Mouse (Mus musculus): ENCODE data around the gene Vmn1r91. TPM values are rescaled to one million over a fixed set of nuclear protein-coding genes. Genes with fewer than 3 reads are reported as not detected.
"Not testable (repeated sequence)": the region's sequence is repeated elsewhere in the genome, so short reads cannot be mapped to it uniquely, and the experiment has no call there.

Gene Vmn1r91
- polyA plus RNA-seq (2014; fragmentation: Nextera tagmentation; extraction: Ambion mirVana), result not detected in 2 replicates

DNA sequence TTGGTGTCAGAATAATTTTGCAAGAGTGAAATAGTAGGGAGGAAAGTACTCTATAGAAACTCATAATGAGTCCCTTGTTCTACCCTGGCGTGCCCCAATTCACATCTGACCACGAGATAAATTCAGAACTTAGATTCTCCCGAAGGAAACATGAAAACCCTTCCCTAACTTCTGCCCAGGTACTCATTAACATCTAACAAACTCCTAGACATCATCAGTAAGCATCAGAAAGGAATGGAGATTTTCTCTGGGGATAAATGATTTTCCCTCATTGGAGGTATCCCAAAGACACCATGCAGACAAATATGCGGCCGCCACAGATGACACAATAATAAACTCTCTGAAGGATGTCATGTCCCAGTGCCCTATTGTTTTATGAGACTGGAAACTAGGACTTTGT is at the start of gene Vmn1r91:
Gene Vmn1r91, plus strand, starts transcription at position 301 of the 400 bp plus-strand sequence.
- ATAC-seq (replicated peaks; ENCODE audit: insufficient number of reproducible peaks, low FRiP score, low TSS enrichment); H3K27me3 ChIP-seq (ENCODE audit: control insufficient read depth, insufficient read depth, low read length); H3K4me3 ChIP-seq (ENCODE audit: low read depth, low read length); H3K27ac ChIP-seq (ENCODE audit: low read depth, low read length); H3K4me2 ChIP-seq; H3K9me3 ChIP-seq (replicated peaks; ENCODE audit: control insufficient read depth, low read length); H3K4me1 ChIP-seq (ENCODE audit: control insufficient read depth, insufficient read depth, low read length); H3K36me3 ChIP-seq (ENCODE audit: control insufficient read depth, insufficient read depth, low read length); H3K9ac ChIP-seq (ENCODE audit: low read depth, low read length): not testable (repeated sequence)
- 80% methylated on average over 5 of the region's 5 CpGs for WGBS (ENCODE audit: insufficient replicate concordance)

DNA sequence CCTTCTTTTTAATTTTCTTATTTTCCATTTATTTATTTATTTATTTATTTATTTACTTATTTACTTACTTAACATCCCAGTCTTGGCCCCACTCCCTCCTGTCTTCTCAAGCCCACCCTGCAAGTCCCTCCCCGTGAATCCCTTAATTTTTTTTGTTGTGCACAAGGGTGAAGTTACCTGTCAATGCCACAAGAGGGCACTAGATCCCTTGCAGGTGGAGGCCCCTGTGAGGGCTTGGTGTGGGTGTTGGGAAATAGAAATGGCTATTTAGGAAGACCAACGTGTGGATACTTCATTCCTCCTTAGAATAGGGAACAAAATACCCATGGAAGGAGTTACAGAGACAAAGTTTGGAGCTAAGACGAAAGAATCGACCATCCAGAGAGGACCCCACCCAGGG is 35.4 kb upstream of the Vmn1r91 start:
- H3K4me2 ChIP-seq; H3K9me3 ChIP-seq (replicated peaks; ENCODE audit: control insufficient read depth, low read length); H3K27ac ChIP-seq (ENCODE audit: low read depth, low read length); H3K4me1 ChIP-seq (ENCODE audit: control insufficient read depth, insufficient read depth, low read length); H3K9ac ChIP-seq (ENCODE audit: low read depth, low read length); H3K4me3 ChIP-seq (ENCODE audit: low read depth, low read length); H3K27me3 ChIP-seq (ENCODE audit: control insufficient read depth, insufficient read depth, low read length); ATAC-seq (replicated peaks; ENCODE audit: insufficient number of reproducible peaks, low FRiP score, low TSS enrichment); H3K36me3 ChIP-seq (ENCODE audit: control insufficient read depth, insufficient read depth, low read length): not testable (repeated sequence)
- WGBS (ENCODE audit: insufficient replicate concordance), result 56% methylated on average over 4 of the region's 4 CpGs

GRCm38 (mm10) chr7:20078118-20078517 is 21.4 kb upstream of the Vmn1r91 start:
- H3K36me3 ChIP-seq (ENCODE audit: control insufficient read depth, insufficient read depth, low read length); H3K4me3 ChIP-seq (ENCODE audit: low read depth, low read length); H3K27ac ChIP-seq (ENCODE audit: low read depth, low read length); ATAC-seq (replicated peaks; ENCODE audit: insufficient number of reproducible peaks, low FRiP score, low TSS enrichment); H3K4me2 ChIP-seq; H3K27me3 ChIP-seq (ENCODE audit: control insufficient read depth, insufficient read depth, low read length); H3K4me1 ChIP-seq (ENCODE audit: control insufficient read depth, insufficient read depth, low read length); H3K9ac ChIP-seq (ENCODE audit: low read depth, low read length); H3K9me3 ChIP-seq (replicated peaks; ENCODE audit: control insufficient read depth, low read length): not testable (repeated sequence)
- WGBS (ENCODE audit: insufficient replicate concordance), result 62% methylated on average over 18 of the region's 18 CpGs

GRCm38 (mm10) chr7:20122479-20122878 is 23.0 kb downstream of the Vmn1r91 start, which contains the start of gene Gm16442:
TSS of gene Gm16442 (minus strand) at chr7:20122579.
- H3K36me3 ChIP-seq (ENCODE audit: control insufficient read depth, insufficient read depth, low read length); H3K4me2 ChIP-seq; H3K4me1 ChIP-seq (ENCODE audit: control insufficient read depth, insufficient read depth, low read length); H3K27ac ChIP-seq (ENCODE audit: low read depth, low read length); H3K27me3 ChIP-seq (ENCODE audit: control insufficient read depth, insufficient read depth, low read length); ATAC-seq (replicated peaks; ENCODE audit: insufficient number of reproducible peaks, low FRiP score, low TSS enrichment); H3K9me3 ChIP-seq (replicated peaks; ENCODE audit: control insufficient read depth, low read length); H3K9ac ChIP-seq (ENCODE audit: low read depth, low read length); H3K4me3 ChIP-seq (ENCODE audit: low read depth, low read length): not testable (repeated sequence)
- WGBS (ENCODE audit: insufficient replicate concordance), result no CpG with 5 or more reads among the region's 2 CpGs

DNA sequence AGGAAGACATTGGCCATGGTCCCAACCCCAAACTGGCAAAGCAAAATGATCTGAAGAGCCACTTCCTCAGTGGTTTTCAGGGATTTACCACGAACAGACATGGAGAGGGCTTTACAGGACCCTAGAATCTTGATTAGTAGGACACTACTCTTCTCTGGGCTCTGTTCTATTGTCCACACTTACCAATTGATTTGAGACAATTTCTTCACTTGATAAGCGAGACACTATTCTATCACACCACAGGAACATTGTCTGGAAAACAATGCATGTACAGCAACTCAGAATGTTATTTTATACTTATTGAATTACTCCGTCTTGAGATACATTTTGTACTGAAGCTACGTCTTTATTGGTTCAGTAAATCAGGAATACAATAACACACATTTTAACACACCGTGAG is 39.5 kb downstream of the Vmn1r91 start, which contains the start of gene Vmn1r93:
Gene Vmn1r93, minus strand, starts transcription at position 101 of the 400 bp plus-strand sequence.
- not testable (repeated sequence) for H3K9ac ChIP-seq (ENCODE audit: low read depth, low read length); H3K36me3 ChIP-seq (ENCODE audit: control insufficient read depth, insufficient read depth, low read length); H3K4me2 ChIP-seq; H3K9me3 ChIP-seq (replicated peaks; ENCODE audit: control insufficient read depth, low read length); ATAC-seq (replicated peaks; ENCODE audit: insufficient number of reproducible peaks, low FRiP score, low TSS enrichment); H3K27me3 ChIP-seq (ENCODE audit: control insufficient read depth, insufficient read depth, low read length); H3K4me3 ChIP-seq (ENCODE audit: low read depth, low read length); H3K27ac ChIP-seq (ENCODE audit: low read depth, low read length); H3K4me1 ChIP-seq (ENCODE audit: control insufficient read depth, insufficient read depth, low read length)
- no CpG with 5 or more reads among the region's 5 CpGs for WGBS (ENCODE audit: insufficient replicate concordance)

Other genes with a start within 250 kb of the Vmn1r91 start
- gene Gm19345, start 247.7 kb upstream of the Vmn1r91 start, polyA plus RNA-seq (2014; fragmentation: Nextera tagmentation; extraction: Ambion mirVana), result not detected in 2 replicates
- gene Ceacam16, start 238.4 kb upstream of the Vmn1r91 start, polyA plus RNA-seq (2014; fragmentation: Nextera tagmentation; extraction: Ambion mirVana), result not detected in 2 replicates
- gene Ceacam19, start 211.7 kb upstream of the Vmn1r91 start, polyA plus RNA-seq (2014; fragmentation: Nextera tagmentation; extraction: Ambion mirVana), result not detected in 2 replicates
- 12.0 and 13.0 TPM in 2 replicates for gene Pvr, start 178.5 kb upstream of the Vmn1r91 start, polyA plus RNA-seq (2014; fragmentation: Nextera tagmentation; extraction: Ambion mirVana)
- gene Igsf23, start 148.9 kb upstream of the Vmn1r91 start, polyA plus RNA-seq (2014; fragmentation: Nextera tagmentation; extraction: Ambion mirVana), result 0.84 and 2.0 TPM in 2 replicates
- gene Ceacam20, start 134.3 kb upstream of the Vmn1r91 start, polyA plus RNA-seq (2014; fragmentation: Nextera tagmentation; extraction: Ambion mirVana), result not detected in 2 replicates
- not detected in 2 replicates for gene Nlrp9b, start 108.2 kb upstream of the Vmn1r91 start, polyA plus RNA-seq (2014; fragmentation: Nextera tagmentation; extraction: Ambion mirVana)
- gene Gm16442, start 22.9 kb downstream of the Vmn1r91 start, polyA plus RNA-seq (2014; fragmentation: Nextera tagmentation; extraction: Ambion mirVana), result not detected in 2 replicates
- gene Vmn1r93, start 39.4 kb downstream of the Vmn1r91 start, polyA plus RNA-seq (2014; fragmentation: Nextera tagmentation; extraction: Ambion mirVana), result not detected in 2 replicates
- not detected in 2 replicates for gene Vmn1r94, start 68.7 kb downstream of the Vmn1r91 start, polyA plus RNA-seq (2014; fragmentation: Nextera tagmentation; extraction: Ambion mirVana)
- not detected in 2 replicates for gene Vmn1r95, start 94.0 kb downstream of the Vmn1r91 start, polyA plus RNA-seq (2014; fragmentation: Nextera tagmentation; extraction: Ambion mirVana)
- not detected in 2 replicates for gene Gm6164, start 105.9 kb downstream of the Vmn1r91 start, polyA plus RNA-seq (2014; fragmentation: Nextera tagmentation; extraction: Ambion mirVana)
- gene Gm4498, start 134.1 kb downstream of the Vmn1r91 start, polyA plus RNA-seq (2014; fragmentation: Nextera tagmentation; extraction: Ambion mirVana), result not detected in 2 replicates
- not detected in 2 replicates for gene Gm5890, start 163.2 kb downstream of the Vmn1r91 start, polyA plus RNA-seq (2014; fragmentation: Nextera tagmentation; extraction: Ambion mirVana)
- gene Gm4133, start 234.4 kb downstream of the Vmn1r91 start, polyA plus RNA-seq (2014; fragmentation: Nextera tagmentation; extraction: Ambion mirVana), result not detected in 2 replicates